Mouse (Mus musculus) forebrain, postnatal 0 days (tissue): ENCODE measurements around the gene Rictor. TPM values are rescaled to one million over a fixed set of nuclear protein-coding genes. Genes with fewer than 3 reads are reported as not detected.

Source experiments
- ATAC-seq: fragments of 200-750 bp; cut with Nextera tagmentation; 2 replicates; pipeline ENCODE4 v1.8.0; 2017; ENCODE audit warnings: mild to moderate bottlenecking, moderate library complexity
- DNase-seq: peaks from one replicate; pipeline ENCODE4 v3.0.0-alpha.2; 2015
- H3K27ac ChIP-seq: fragments of 300-500 bp; sonication (generic); 2 replicates; pipeline ENCODE4 v1.5.1; 2014; ENCODE audit warnings: low read depth, mild to moderate bottlenecking, antibody characterized with exemption, low read length, moderate library complexity, mixed read lengths
- H3K27me3 ChIP-seq: fragments of 300-500 bp; sonication (generic); 2 replicates; pipeline ENCODE4 v1.6.1; 2014; ENCODE audit warnings: mild to moderate bottlenecking, low read length, mixed read lengths; ENCODE audit not compliant: insufficient read depth
- H3K36me3 ChIP-seq: fragments of 300-500 bp; sonication (generic); 2 replicates; pipeline ENCODE4 v1.6.1; 2014; ENCODE audit warnings: mild to moderate bottlenecking, moderate library complexity; ENCODE audit not compliant: insufficient read depth
- H3K4me1 ChIP-seq: fragments of 300-500 bp; sonication (generic); 2 replicates; pipeline ENCODE4 v1.6.1; 2014; ENCODE audit warnings: antibody characterized with exemption; ENCODE audit not compliant: insufficient read depth
- H3K4me2 ChIP-seq: fragments of 300-500 bp; sonication (generic); 2 replicates; pipeline ENCODE4 v1.6.1; 2014; ENCODE audit warnings: low read depth, mild to moderate bottlenecking, moderate library complexity
- H3K4me3 ChIP-seq: fragments of 300-500 bp; sonication (generic); 2 replicates; pipeline ENCODE4 v1.5.1; 2014; ENCODE audit warnings: low read depth, low read length, mixed read lengths
- H3K9ac ChIP-seq: fragments of 300-500 bp; sonication (generic); 2 replicates; pipeline ENCODE4 v1.6.1; 2014; ENCODE audit warnings: mild to moderate bottlenecking
- H3K9me3 ChIP-seq: fragments of 300-500 bp; sonication (generic); 2 replicates; pipeline ENCODE4 v1.6.1; 2016; ENCODE audit warnings: low read length
- CTCF ChIP-seq: sonication (generic); IDR thresholded peaks from 2 replicates; pipeline ENCODE4 v1.5.1; 2016; ENCODE audit warnings: antibody characterized with exemption, control low read depth, low read depth
- WGBS: fragments of 180-500 bp; shearing (Covaris S2); extraction: QIAGEN DNeasy Blood & Tissue Kit; methylation state at CpG from one replicate; pipeline ENCODE4 v1.1.7; 2014; 5-methylcytosine and 5-hydroxymethylcytosine counted together
- polyA plus RNA-seq: library from polyadenylated mRNA; unstranded; fragments of >200 nt; fragmentation: Nextera tagmentation; extraction: Ambion mirVana; gene quantifications from 2 replicates; pipeline ENCODE4 v1.2.1, GENCODE M21; 2015
- total RNA-seq: library from RNA; depleted of rRNA; stranded (reverse); fragments of >200 nt; gene quantifications from 2 replicates; pipeline ENCODE4 v1.2.3, GENCODE M21; 2014

Gene Rictor
- total and polyA plus RNA-seq, 2 experiments from 2014 or later = 32.9 to 42.0 TPM

DNA sequence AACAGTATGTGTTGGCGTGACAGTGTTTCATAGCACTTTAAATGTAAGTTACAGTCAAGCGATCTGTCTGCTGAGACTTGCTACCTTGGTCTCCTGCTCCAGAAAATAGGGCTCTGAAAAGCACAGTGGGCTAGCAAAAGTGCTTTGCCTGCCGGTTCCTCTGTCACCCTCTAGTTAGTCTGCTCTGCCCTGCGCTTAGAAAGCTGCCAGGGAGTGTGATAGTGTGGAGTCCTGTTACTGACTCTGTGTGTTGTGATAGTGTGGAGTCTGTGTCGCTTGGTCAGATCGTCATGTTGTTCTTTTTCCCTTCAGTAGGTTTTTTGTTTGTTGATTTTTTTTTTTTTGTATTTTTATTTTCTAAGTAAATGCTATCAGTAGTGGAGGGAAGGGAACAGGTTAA lies 7.1 kb downstream of the Rictor start:
- WGBS = 73% methylated on average over 6 of the region's 6 CpGs
- TF ChIP-seq CTCF = no peak
- peaks cover 7% of the 10 kb centered on the region; the same call in 1 of the 2 replicates for H3K4me1 ChIP-seq
- DNase-seq = no peak
- no peak overlapping the region for H3K27ac ChIP-seq
- H3K4me2 ChIP-seq = no peak overlapping the region
- no peaks in the 10 kb centered on the region for H3K9me3 ChIP-seq
- H3K36me3 ChIP-seq = no peaks in the 10 kb centered on the region
- no peak for ATAC-seq
- no peak overlapping the region for H3K4me3 ChIP-seq
- no peaks in the 10 kb centered on the region for H3K27me3 ChIP-seq
- no peak overlapping the region for H3K9ac ChIP-seq

DNA sequence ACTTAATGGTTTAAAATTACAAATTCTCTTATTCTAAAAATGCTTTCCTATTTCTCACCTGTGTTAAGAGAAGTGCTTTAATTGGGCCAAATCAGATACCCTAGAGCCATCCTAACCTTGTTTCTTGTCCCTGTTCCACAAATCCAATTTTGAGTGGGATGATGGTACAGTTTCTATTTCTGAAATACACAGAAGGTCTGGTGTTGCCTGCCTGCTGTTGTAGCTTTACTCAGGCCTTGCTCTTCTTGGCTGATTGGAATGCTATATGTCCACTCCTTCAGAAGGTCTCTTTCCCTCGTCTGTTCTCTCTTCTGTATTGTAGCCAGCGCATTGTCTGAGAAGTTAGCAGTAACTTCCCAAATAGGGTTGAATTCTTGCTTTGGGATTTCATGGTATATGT lies 13.2 kb downstream of the Rictor start:
- Histone ChIP-seq H3K9ac (no peak overlapping the region), H3K4me2 (no peak overlapping the region), H3K4me1 (no peaks in the 10 kb centered on the region), H3K9me3 (no peaks in the 10 kb centered on the region), H3K27ac (no peak overlapping the region), H3K27me3 (no peaks in the 10 kb centered on the region), H3K4me3 (no peak overlapping the region), H3K36me3 (no peaks in the 10 kb centered on the region)
- no peak for TF ChIP-seq CTCF
- ATAC-seq = no peak
- 88% methylated on average over 2 of the region's 2 CpGs for WGBS
- no peak for DNase-seq

DNA sequence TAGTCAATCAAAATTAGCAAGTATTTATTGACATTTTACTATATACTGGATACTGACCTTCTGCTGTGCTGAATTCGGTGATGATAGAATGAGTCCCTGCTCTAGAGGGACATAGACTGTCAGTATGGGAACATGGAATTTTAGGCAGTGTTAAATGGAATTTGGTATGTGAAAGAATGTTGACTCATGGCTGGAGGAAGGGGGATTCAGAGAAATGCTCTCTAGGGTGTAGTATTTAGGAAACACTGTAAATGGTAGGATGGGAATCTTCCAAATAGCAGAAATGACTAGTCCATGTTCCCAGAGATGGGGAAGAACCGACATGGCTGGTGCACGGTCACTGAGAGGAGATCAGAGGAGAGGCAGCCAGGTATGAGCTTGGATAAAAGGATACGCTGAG lies 13.6 kb downstream of the Rictor start:
- Histone ChIP-seq H3K4me3 (no peak overlapping the region), H3K36me3 (no peaks in the 10 kb centered on the region), H3K4me2 (no peak overlapping the region), H3K4me1 (no peaks in the 10 kb centered on the region), H3K9me3 (no peaks in the 10 kb centered on the region), H3K9ac (no peak overlapping the region), H3K27ac (no peak overlapping the region), H3K27me3 (no peaks in the 10 kb centered on the region)
- no peak for ATAC-seq
- DNase-seq = no peak
- TF ChIP-seq CTCF = no peak
- WGBS = 88% methylated on average over 4 of the region's 4 CpGs

DNA sequence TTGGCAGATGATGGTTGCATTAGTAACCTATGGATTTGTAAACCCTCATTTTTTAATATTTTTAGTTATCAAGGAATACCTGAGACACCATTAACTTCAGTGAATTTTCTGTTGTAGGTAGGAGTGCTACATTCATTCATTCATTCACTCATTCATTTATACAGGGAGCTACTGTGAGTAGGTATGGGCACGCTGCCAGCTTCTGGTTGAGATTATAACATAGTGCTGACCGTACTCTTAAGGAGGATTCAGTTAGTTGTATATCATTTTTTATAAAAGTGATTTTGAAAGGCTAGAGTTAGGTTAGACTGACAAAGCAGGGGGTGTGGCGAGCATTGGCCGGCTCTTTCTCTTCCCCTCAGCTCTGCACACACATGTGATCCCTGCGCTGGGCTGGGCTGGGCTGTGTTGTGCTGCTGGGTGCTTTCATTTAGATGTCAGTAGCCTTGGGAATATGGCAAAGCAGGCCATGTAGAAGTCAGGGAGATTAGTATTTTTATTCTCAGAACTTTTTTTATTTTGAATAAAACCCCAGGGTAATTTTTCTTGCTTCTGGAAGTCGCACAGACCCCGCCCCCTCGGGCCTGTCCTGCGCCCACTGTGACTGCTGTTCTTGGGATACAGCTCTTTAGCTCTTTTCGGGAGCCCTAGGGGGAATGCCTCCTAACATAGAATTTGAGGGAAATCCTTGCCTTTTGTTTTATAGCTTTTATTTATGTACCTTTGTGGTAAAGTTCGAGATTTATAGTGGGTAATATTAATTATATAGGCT lies 14.4 kb downstream of the Rictor start:
- DNase-seq (no peak), ATAC-seq (no peak)
- Histone ChIP-seq H3K4me2 (no peak overlapping the region), H3K9ac (no peak overlapping the region), H3K27ac (no peak overlapping the region), H3K9me3 (no peaks in the 10 kb centered on the region), H3K4me1 (no peaks in the 10 kb centered on the region), H3K27me3 (no peaks in the 10 kb centered on the region), H3K36me3 (no peaks in the 10 kb centered on the region), H3K4me3 (no peak overlapping the region)
- TF ChIP-seq CTCF = no peak
- 90% methylated on average over 11 of the region's 11 CpGs for WGBS

DNA sequence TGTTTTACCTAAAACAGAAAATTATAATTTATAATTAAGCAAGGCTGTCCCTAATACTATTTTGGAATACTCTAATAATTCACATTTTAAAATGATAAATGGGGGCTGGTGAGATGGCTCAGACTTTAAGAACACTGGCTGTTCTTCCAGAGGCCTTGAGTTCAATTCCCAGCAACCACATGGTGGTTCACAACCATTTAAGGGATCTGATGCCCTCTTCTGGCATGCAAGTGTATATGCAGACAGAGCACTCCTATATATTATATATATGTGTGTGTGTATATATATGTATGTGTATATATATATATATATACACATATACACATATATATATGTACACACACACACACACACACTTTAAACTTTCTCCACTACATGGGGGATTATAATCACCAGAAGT lies 15.2 kb downstream of the Rictor start:
- no peak overlapping the region for H3K9ac ChIP-seq
- TF ChIP-seq CTCF = 0 out of 2 replicates have a peak, but pooled peaks have one; percentile 3
- no peak for DNase-seq
- no peaks in the 10 kb centered on the region for H3K27me3 ChIP-seq
- no peaks in the 10 kb centered on the region for H3K9me3 ChIP-seq
- H3K4me3 ChIP-seq = no peak overlapping the region
- H3K4me2 ChIP-seq = no peak overlapping the region
- no peak for ATAC-seq
- no peaks in the 10 kb centered on the region for H3K4me1 ChIP-seq
- no peak overlapping the region for H3K27ac ChIP-seq
- no peaks in the 10 kb centered on the region for H3K36me3 ChIP-seq

DNA sequence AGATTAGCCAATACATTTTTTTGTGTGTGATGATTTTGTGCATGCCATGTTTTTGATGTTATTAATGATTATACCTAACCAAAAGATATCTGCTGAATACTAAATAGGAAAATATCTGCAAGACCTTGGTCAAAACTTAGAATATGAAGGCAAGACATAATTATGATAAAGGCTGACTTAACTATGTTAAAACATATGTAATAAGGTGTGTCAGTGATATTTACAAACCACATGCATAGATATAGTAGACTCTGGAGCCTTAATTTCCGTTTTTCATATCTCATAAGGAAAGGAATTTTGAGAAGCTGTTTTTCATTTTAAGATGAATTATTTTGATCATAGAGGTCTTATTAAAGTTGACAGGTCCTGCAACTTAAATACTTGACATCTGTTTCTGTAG lies 16.3 kb downstream of the Rictor start:
- no peaks in the 10 kb centered on the region for H3K36me3 ChIP-seq
- no peak for ATAC-seq
- no peak for DNase-seq
- no peaks in the 10 kb centered on the region for H3K9me3 ChIP-seq
- no peaks in the 10 kb centered on the region for H3K27me3 ChIP-seq
- no peak overlapping the region for H3K9ac ChIP-seq
- H3K27ac ChIP-seq = no peak overlapping the region
- WGBS = 84% methylated on average over 1 of the region's 1 CpGs
- no peak for TF ChIP-seq CTCF
- H3K4me1 ChIP-seq = no peaks in the 10 kb centered on the region
- no peak overlapping the region for H3K4me2 ChIP-seq
- no peak overlapping the region for H3K4me3 ChIP-seq

DNA sequence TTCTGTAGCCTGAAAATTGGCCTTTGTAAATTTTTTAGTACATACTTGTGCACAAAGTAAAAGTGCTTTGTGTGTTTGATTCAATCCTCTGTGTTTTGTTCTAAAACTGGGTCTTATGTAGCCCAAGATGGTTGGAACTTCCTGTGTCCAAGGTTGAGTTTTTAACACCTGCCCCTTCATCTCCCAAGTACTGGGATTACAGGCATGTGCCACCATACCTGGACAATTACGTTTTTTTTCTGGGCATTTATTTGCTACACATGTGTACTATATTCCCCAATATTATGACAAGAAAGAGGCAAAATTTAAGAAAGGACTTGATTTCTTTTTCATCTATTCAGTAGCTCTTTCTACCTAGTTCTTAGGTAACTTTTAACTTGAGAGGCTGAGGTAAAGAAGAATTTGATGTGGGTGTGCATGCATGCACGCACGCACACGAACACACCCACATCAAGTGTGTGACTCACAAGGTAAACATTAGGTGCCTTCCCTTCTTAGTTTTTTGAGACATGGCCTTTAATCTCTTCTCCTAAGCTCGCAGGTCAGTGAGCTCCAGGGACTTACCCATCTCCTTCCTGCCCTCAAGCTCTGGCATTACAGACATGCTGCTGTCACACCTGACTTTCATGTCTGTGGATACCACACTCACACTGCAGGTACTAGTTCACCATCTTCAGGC lies 18.1 kb downstream of the Rictor start:
- Histone ChIP-seq H3K4me1 (no peaks in the 10 kb centered on the region), H3K27me3 (no peaks in the 10 kb centered on the region), H3K27ac (no peak overlapping the region), H3K4me3 (no peak overlapping the region), H3K4me2 (no peak overlapping the region), H3K9me3 (no peaks in the 10 kb centered on the region), H3K36me3 (no peaks in the 10 kb centered on the region), H3K9ac (no peak overlapping the region)
- no peak for DNase-seq
- no peak for TF ChIP-seq CTCF
- no peak for ATAC-seq
- 81% methylated on average over 5 of the region's 5 CpGs for WGBS
